Mouse (Mus musculus): Measurements from ENCODE around the gene Dgke. TPM values are rescaled to one million over a fixed set of nuclear protein-coding genes. Genes with fewer than 3 reads are reported as not detected.
A peak's percentile ranks its signal among the peaks of the same experiment; 100 is the strongest.

Gene Dgke
- 2.3 TPM in 2 replicates for polyA plus RNA-seq (2015; fragmentation: Nextera tagmentation; extraction: Ambion mirVana)

DNA sequence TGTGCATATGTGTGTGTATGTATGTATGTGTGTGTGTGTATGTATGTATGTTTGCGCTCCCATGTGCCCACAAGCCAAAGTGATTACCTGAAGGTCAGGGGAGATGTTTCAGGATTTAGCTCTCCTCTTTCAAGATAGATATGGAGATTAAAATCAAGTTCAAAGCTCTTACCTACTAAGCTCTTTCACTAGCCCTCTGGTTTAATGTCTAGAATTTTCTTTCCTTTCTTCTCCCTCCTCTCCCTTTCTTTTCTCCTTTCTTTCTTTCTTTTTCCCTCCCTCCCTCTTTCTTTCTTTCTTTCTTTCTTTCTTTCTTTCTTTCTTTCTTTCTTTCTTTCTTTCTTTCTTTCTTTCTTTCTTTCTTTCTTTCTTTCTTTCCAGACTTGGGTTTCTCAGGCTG is at the start of gene Dgke:
Gene Dgke (minus strand): TSS at position 101 of the 400 bp plus-strand sequence.
- Histone ChIP-seq H3K27ac (ENCODE audit: low read length) (no peak within 1 kb of the TSS), H3K9ac (ENCODE audit: low read depth, low read length) (no peak within 1 kb of the TSS), H3K36me3 (ENCODE audit: control insufficient read depth, insufficient read depth, low read length) (no peaks in the 10 kb centered on the region), H3K4me2 (ENCODE audit: low read depth, low read length) (no peak within 1 kb of the TSS), H3K9me3 (ENCODE audit: control insufficient read depth, low read length) (no peaks in the 10 kb centered on the region), H3K4me1 (ENCODE audit: control insufficient read depth, insufficient read depth, low read length) (no peaks in the 10 kb centered on the region), H3K27me3 (replicated peaks; ENCODE audit: control insufficient read depth, insufficient read depth, low read length) (no peaks in the 10 kb centered on the region), H3K4me3 (ENCODE audit: low read length) (no peak within 1 kb of the TSS)
- WGBS, result 93% methylated on average over 1 of the region's 1 CpGs
- no peak for ATAC-seq

DNA sequence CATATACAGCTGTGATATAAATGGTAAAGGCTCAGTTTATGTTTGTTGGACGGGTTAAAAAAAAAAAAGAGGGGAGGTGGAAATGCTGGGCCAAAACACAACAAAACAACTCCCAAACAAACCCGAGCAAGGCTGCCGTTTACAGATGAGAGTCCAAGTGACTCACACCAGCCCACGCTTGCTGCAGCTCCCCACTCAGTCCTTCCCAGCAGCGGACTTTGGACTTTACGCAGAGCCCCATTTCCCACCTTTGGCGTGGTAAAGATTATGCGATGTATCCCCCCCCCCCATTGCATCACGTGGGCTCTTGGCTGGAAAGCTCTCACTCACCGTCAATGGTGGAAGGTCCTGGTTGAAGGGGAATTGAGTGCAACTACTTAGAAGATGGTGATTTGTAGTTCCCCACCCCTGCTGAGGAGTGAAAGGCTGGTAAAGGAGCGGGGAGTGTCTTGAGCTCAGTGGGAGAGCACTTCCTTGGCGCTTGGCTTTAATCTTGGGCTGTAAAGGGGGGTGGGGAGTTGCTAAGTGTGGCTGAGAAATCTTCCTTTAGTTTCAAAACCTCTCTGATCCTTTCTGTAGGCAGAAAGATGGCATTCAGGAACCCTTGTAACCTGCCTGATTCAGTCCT is 40.6 kb upstream of the Dgke start:
- no peaks in the 10 kb centered on the region for H3K9me3 ChIP-seq (ENCODE audit: control insufficient read depth, low read length)
- H3K4me3 ChIP-seq (ENCODE audit: low read length), result no peak overlapping the region
- 17% methylated on average over 12 of the region's 12 CpGs for WGBS
- no peak overlapping the region for H3K9ac ChIP-seq (ENCODE audit: low read depth, low read length)
- H3K27me3 ChIP-seq (replicated peaks; ENCODE audit: control insufficient read depth, insufficient read depth, low read length), result no peaks in the 10 kb centered on the region
- H3K27ac ChIP-seq (ENCODE audit: low read length), result no peak overlapping the region
- H3K36me3 ChIP-seq (ENCODE audit: control insufficient read depth, insufficient read depth, low read length), result no peaks in the 10 kb centered on the region
- no peaks in the 10 kb centered on the region for H3K4me1 ChIP-seq (ENCODE audit: control insufficient read depth, insufficient read depth, low read length)
- no peak overlapping the region for H3K4me2 ChIP-seq (ENCODE audit: low read depth, low read length)
- ATAC-seq, result peak; percentile 82

DNA sequence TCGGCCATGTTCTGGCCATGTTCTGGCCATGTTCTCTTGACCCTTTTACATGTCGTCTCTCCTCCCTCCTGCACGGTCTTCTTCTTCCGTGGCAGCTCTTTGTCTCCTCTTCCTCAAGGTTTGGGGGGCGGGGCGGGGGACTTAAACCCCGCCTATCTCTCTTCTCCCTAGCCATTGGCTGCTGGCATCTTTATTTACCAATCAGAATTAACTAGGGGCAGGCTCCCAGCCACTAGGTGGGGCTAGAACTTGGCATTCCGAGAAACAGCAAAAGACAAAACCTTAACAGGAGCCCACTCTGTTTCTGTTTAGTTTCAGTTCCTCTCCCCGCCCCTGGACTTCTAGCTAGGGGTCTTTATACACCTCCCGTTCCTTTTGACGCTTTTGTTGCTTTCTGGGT is 39.2 kb upstream of the Dgke start:
- no peak overlapping the region for H3K27ac ChIP-seq (ENCODE audit: low read length)
- no peak overlapping the region for H3K4me2 ChIP-seq (ENCODE audit: low read depth, low read length)
- no peaks in the 10 kb centered on the region for H3K36me3 ChIP-seq (ENCODE audit: control insufficient read depth, insufficient read depth, low read length)
- no peaks in the 10 kb centered on the region for H3K27me3 ChIP-seq (replicated peaks; ENCODE audit: control insufficient read depth, insufficient read depth, low read length)
- ATAC-seq, result no peak
- no peaks in the 10 kb centered on the region for H3K4me1 ChIP-seq (ENCODE audit: control insufficient read depth, insufficient read depth, low read length)
- H3K9me3 ChIP-seq (ENCODE audit: control insufficient read depth, low read length), result no peaks in the 10 kb centered on the region
- 83% methylated on average over 11 of the region's 11 CpGs for WGBS
- no peak overlapping the region for H3K4me3 ChIP-seq (ENCODE audit: low read length)
- H3K9ac ChIP-seq (ENCODE audit: low read depth, low read length), result no peak overlapping the region

DNA sequence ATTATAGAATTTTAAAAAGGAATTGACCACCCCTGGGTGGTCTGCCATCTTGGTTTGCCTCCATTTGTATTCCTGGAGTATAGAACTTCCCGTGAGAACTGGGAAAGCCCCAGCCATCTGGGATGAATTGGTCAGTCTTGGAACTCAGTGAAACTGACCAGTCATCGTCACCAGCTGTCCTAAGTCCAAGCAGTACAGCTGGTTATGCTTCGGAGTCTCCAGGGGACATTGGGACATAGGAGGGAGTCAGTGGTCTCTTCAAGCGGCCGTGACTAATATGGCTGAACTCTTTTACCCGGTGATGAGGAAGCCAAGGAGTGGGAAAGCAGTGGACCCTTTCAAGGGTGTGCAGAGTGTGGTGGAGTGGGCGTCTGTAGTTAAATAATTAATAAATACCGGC is 38.6 kb upstream of the Dgke start:
- H3K36me3 ChIP-seq (ENCODE audit: control insufficient read depth, insufficient read depth, low read length), result no peaks in the 10 kb centered on the region
- no peaks in the 10 kb centered on the region for H3K4me1 ChIP-seq (ENCODE audit: control insufficient read depth, insufficient read depth, low read length)
- no peak overlapping the region for H3K4me2 ChIP-seq (ENCODE audit: low read depth, low read length)
- no peaks in the 10 kb centered on the region for H3K27me3 ChIP-seq (replicated peaks; ENCODE audit: control insufficient read depth, insufficient read depth, low read length)
- H3K9me3 ChIP-seq (ENCODE audit: control insufficient read depth, low read length), result no peaks in the 10 kb centered on the region
- H3K9ac ChIP-seq (ENCODE audit: low read depth, low read length), result no peak overlapping the region
- ATAC-seq, result no peak
- H3K4me3 ChIP-seq (ENCODE audit: low read length), result no peak overlapping the region
- WGBS, result 97% methylated on average over 8 of the region's 8 CpGs
- H3K27ac ChIP-seq (ENCODE audit: low read length), result no peak overlapping the region

DNA sequence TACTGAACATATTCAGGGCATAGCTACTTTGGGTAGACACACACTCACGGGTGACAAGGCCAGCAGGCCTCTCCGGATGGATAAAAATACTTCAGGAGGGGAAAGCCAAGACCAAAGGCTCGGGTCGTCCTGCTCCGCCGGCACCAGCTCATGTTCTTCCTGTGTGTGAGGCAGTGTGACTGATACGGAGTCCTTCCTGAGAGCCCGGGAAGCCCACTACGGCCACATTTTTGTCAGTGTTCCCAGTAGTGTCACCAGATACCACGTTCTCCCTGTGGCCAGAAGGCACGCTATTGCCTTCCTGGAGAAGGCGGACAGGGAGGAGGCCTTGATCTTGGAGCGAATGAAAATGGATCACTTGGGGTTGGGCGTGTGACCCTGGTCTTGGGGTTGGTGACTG is 36.5 kb upstream of the Dgke start:
- Histone ChIP-seq H3K9me3 (ENCODE audit: control insufficient read depth, low read length) (no peaks in the 10 kb centered on the region), H3K36me3 (ENCODE audit: control insufficient read depth, insufficient read depth, low read length) (no peaks in the 10 kb centered on the region), H3K27ac (ENCODE audit: low read length) (no peak overlapping the region), H3K4me3 (ENCODE audit: low read length) (no peak overlapping the region), H3K27me3 (replicated peaks; ENCODE audit: control insufficient read depth, insufficient read depth, low read length) (no peaks in the 10 kb centered on the region), H3K9ac (ENCODE audit: low read depth, low read length) (no peak overlapping the region), H3K4me2 (ENCODE audit: low read depth, low read length) (no peak overlapping the region), H3K4me1 (ENCODE audit: control insufficient read depth, insufficient read depth, low read length) (no peaks in the 10 kb centered on the region)
- ATAC-seq, result no peak
- WGBS, result 87% methylated on average over 14 of the region's 14 CpGs

DNA sequence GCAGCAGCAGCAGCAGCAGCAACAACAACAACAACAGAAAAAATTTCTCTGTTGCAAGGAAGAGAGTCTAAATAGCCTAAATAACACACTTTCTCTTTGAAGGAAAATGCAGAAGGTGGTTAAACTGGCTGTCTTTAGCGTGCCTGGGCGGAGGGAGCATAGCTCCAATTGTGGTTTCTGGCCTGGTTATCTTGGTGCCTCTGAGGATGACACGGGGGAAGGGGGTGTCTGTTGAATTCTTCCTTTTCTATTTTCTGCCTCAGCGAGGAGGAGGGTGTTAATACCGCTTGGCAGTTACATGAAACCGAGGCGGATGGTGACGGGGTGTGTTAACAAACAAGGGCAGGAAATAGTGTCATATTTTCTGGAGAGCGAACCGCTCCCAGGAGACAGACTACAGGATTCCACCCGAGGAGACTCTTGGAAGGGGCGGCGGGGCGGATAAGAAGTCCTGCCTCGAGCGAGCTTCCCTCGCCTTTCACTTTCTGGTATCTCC is 34.2 kb upstream of the Dgke start:
- peak overlapping the region; percentile 46 for H3K4me3 ChIP-seq (ENCODE audit: low read length)
- 22% methylated on average over 17 of the region's 17 CpGs for WGBS
- ATAC-seq, result peak; percentile 39
- no peaks in the 10 kb centered on the region for H3K36me3 ChIP-seq (ENCODE audit: control insufficient read depth, insufficient read depth, low read length)
- H3K4me2 ChIP-seq (ENCODE audit: low read depth, low read length), result peak overlapping the region; percentile 75
- no peak overlapping the region for H3K27ac ChIP-seq (ENCODE audit: low read length)
- H3K27me3 ChIP-seq (replicated peaks; ENCODE audit: control insufficient read depth, insufficient read depth, low read length), result no peaks in the 10 kb centered on the region
- no peaks in the 10 kb centered on the region for H3K9me3 ChIP-seq (ENCODE audit: control insufficient read depth, low read length)
- no peaks in the 10 kb centered on the region for H3K4me1 ChIP-seq (ENCODE audit: control insufficient read depth, insufficient read depth, low read length)
- peak overlapping the region; percentile 52 for H3K9ac ChIP-seq (ENCODE audit: low read depth, low read length)

DNA sequence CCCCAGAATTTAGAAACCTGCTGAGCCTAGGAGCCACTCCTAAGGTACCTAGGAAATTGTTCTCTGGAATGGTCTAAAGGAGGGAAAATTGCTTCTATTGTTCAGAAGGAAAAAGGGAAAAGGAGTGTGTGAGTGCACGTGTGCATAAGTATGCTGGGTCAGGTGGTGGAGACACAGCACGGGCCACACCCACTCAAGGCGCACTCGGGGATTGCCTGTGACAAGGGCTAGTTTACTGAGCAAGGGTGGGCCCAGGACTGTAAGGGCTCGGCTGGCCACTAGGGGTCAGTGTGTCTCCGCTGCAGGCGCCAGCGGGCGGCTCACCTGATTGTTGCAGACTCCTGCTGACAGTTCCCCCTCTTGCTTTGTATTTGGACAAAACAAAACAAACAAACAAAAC is 33.8 kb upstream of the Dgke start:
- H3K9me3 ChIP-seq (ENCODE audit: control insufficient read depth, low read length), result no peaks in the 10 kb centered on the region
- under 1% methylated on average over 9 of the region's 9 CpGs for WGBS
- H3K36me3 ChIP-seq (ENCODE audit: control insufficient read depth, insufficient read depth, low read length), result no peaks in the 10 kb centered on the region
- no peaks in the 10 kb centered on the region for H3K27me3 ChIP-seq (replicated peaks; ENCODE audit: control insufficient read depth, insufficient read depth, low read length)
- H3K27ac ChIP-seq (ENCODE audit: low read length), result no peak overlapping the region
- no peaks in the 10 kb centered on the region for H3K4me1 ChIP-seq (ENCODE audit: control insufficient read depth, insufficient read depth, low read length)
- peak overlapping the region; percentile 75 for H3K4me2 ChIP-seq (ENCODE audit: low read depth, low read length)
- peak overlapping the region; percentile 46 for H3K4me3 ChIP-seq (ENCODE audit: low read length)
- ATAC-seq, result peak; percentile 94
- 0 out of 2 replicates have a peak overlapping the region, but pooled peaks have one; percentile 52 for H3K9ac ChIP-seq (ENCODE audit: low read depth, low read length)

DNA sequence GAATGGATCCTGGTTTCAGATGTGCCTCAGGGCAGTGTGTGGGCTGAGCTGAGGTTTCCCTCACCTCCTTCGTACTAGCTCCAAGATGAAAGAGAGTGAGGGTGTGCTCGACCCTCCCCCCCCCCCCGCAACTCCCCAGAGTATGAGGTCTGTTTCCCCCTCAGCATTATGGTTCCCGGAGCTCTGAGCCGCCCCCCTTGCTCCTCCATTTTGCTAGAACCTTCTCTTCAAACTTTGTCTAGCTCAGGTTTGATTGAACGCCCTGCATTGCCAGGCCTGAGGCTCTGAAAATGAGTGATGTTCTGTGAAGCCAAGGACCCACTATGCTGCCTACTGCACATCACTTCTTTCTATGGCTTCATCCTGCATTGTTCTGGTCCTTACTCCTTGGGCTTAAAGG is 32.3 kb upstream of the Dgke start:
- Histone ChIP-seq H3K36me3 (ENCODE audit: control insufficient read depth, insufficient read depth, low read length) (no peaks in the 10 kb centered on the region), H3K9ac (ENCODE audit: low read depth, low read length) (no peak overlapping the region), H3K4me3 (ENCODE audit: low read length) (no peak overlapping the region), H3K9me3 (ENCODE audit: control insufficient read depth, low read length) (no peaks in the 10 kb centered on the region), H3K4me2 (ENCODE audit: low read depth, low read length) (no peak overlapping the region), H3K4me1 (ENCODE audit: control insufficient read depth, insufficient read depth, low read length) (no peaks in the 10 kb centered on the region), H3K27ac (ENCODE audit: low read length) (no peak overlapping the region), H3K27me3 (replicated peaks; ENCODE audit: control insufficient read depth, insufficient read depth, low read length) (no peaks in the 10 kb centered on the region)
- no peak for ATAC-seq
- 83% methylated on average over 6 of the region's 6 CpGs for WGBS

DNA sequence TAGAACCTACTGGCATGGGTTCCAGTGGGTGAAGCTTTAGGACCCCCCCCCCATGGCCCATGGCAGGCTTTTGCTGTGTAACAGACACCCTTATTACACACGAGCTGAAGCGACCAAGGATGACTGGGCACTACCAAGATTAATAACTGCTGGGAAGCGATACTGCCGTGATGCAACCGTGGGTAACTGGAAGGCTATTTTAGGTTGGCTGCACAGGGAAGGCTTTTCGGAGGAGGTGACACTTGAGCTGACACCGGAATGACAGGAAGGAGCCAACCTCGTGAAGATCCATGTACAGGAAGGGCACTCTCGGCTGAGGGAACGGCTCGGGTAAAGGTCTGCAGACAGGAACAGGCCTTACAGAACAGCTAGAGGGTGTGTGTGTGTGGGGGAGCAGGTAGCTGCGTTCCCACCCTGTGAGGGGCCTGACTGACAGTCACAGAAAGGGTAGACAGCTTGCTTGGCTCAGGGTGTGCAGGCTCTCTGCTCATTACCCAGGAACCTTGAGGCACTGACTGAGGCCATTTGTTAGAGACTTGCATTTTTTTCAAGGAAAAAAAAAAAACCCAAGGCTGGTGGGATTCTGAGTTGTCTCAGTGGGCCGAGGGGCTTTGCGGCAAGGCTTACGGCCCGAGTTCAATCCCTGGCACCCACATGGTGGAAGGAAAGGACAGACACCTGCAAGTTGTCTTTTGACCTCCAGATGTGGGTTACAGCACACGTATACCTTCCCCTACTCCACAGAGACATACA is 31.6 kb upstream of the Dgke start:
- whole genome bisulfite sequencing, result 80% methylated on average over 17 of the region's 17 CpGs
- H3K4me2 ChIP-seq (ENCODE audit: low read depth, low read length), result no peak overlapping the region
- no peaks in the 10 kb centered on the region for H3K36me3 ChIP-seq (ENCODE audit: control insufficient read depth, insufficient read depth, low read length)
- H3K4me3 ChIP-seq (ENCODE audit: low read length), result no peak overlapping the region
- no peaks in the 10 kb centered on the region for H3K27me3 ChIP-seq (replicated peaks; ENCODE audit: control insufficient read depth, insufficient read depth, low read length)
- H3K9me3 ChIP-seq (ENCODE audit: control insufficient read depth, low read length), result no peaks in the 10 kb centered on the region
- ATAC-seq, result no peak
- no peaks in the 10 kb centered on the region for H3K4me1 ChIP-seq (ENCODE audit: control insufficient read depth, insufficient read depth, low read length)
- H3K9ac ChIP-seq (ENCODE audit: low read depth, low read length), result no peak overlapping the region
- no peak overlapping the region for H3K27ac ChIP-seq (ENCODE audit: low read length)
